Mouse (Mus musculus) monocyte, adult 2 months (primary cell): Measurements from ENCODE around the gene Lkaaear1.
A peak's percentile ranks its signal among the peaks of the same experiment; 100 is the strongest.

Source experiments
- DNase-seq, 2 experiments: peaks; one replicate each; pipeline ENCODE4 v3.0.0; 2022; ENCODE audit warnings: low spot score in 2 of 2, low read depth in 1 of 2

Lkaaear1 gene

GRCm38 (mm10) chr2:181698241-181698640 is at the start of gene Lkaaear1:
TSS of gene Lkaaear1 (minus strand) at chr2:181698442.
- no peak for DNase-seq

GRCm38 (mm10) chr2:181730051-181730450 is 31.8 kb upstream of the Lkaaear1 start:
- no peak for DNase-seq

- no peak for DNase-seq
Observed at GRCm38 (mm10) chr2:181727659-181728262, 29.5 kb upstream of the Lkaaear1 start.

- no peak for DNase-seq
Observed at GRCm38 (mm10) chr2:181722213-181722612, 24.0 kb upstream of the Lkaaear1 start.

- DNase-seq = no peak
Observed at GRCm38 (mm10) chr2:181721200-181721599, 23.0 kb upstream of the Lkaaear1 start.

GRCm38 (mm10) chr2:181720061-181720460 is 21.8 kb upstream of the Lkaaear1 start:
- DNase-seq = no peak

- DNase-seq = no peak
Observed at GRCm38 (mm10) chr2:181716991-181717390, 18.7 kb upstream of the Lkaaear1 start.

- no peak for DNase-seq
Observed at GRCm38 (mm10) chr2:181715382-181715781, 17.1 kb upstream of the Lkaaear1 start.

- no peak for DNase-seq
Observed at GRCm38 (mm10) chr2:181714903-181715326, 16.7 kb upstream of the Lkaaear1 start, which contains the start of gene Oprl1. TSS of gene Oprl1 (plus strand) at chr2:181715016.

- no peak for DNase-seq
Observed at GRCm38 (mm10) chr2:181713749-181714148, 15.5 kb upstream of the Lkaaear1 start.

GRCm38 (mm10) chr2:181706668-181707067 is 8.4 kb upstream of the Lkaaear1 start:
- no peak for DNase-seq

- no peak for DNase-seq
Observed at GRCm38 (mm10) chr2:181696801-181697420, 1.3 kb downstream of the Lkaaear1 start.

GRCm38 (mm10) chr2:181695776-181696175 is 2.5 kb downstream of the Lkaaear1 start:
- no peak for DNase-seq

- DNase-seq = no peak
Observed at GRCm38 (mm10) chr2:181694581-181694980, 3.7 kb downstream of the Lkaaear1 start.

GRCm38 (mm10) chr2:181693339-181694280 is 4.6 kb downstream of the Lkaaear1 start, which contains the start of gene Rgs19:
TSS of gene Rgs19 (minus strand) at chr2:181693977.
- DNase-seq = peak; percentile 68 to 88

GRCm38 (mm10) chr2:181692304-181692703 is 5.9 kb downstream of the Lkaaear1 start:
- DNase-seq = no peak

- DNase-seq = peak in 1 of 2 experiments; percentile 20
Observed at GRCm38 (mm10) chr2:181691571-181691970, 6.7 kb downstream of the Lkaaear1 start.

GRCm38 (mm10) chr2:181691083-181691482 is 7.2 kb downstream of the Lkaaear1 start:
- no peak for DNase-seq

- no peak for DNase-seq
Observed at GRCm38 (mm10) chr2:181689466-181690160, 8.6 kb downstream of the Lkaaear1 start.

- DNase-seq = no peak
Observed at GRCm38 (mm10) chr2:181687586-181687985, 10.7 kb downstream of the Lkaaear1 start.

- DNase-seq = no peak
Observed at GRCm38 (mm10) chr2:181685686-181686085, 12.6 kb downstream of the Lkaaear1 start.
